Mouse (Mus musculus) retina, adult 2 months (tissue): ENCODE data around the gene Rspo1.

Source experiments
- DNase-seq: peaks from one replicate; pipeline ENCODE4 v3.0.0-alpha.2; 2012; ENCODE audit warnings: low read depth, low spot score

The Rspo1 gene

GRCm38 (mm10) chr4:124973296-124973695 lies 12.9 kb upstream of the Rspo1 start:
- DNase-seq: no peak

- no peak for DNase-seq
Measured at GRCm38 (mm10) chr4:124978201-124978600, 8.0 kb upstream of the Rspo1 start.

- no peak for DNase-seq
Measured at GRCm38 (mm10) chr4:124983893-124984526, 2.2 kb upstream of the Rspo1 start.

- DNase-seq: no peak
Measured at GRCm38 (mm10) chr4:124984871-124985670, 1.2 kb upstream of the Rspo1 start.

GRCm38 (mm10) chr4:124986739-124987710 lies 795 bp downstream of the Rspo1 start:
- DNase-seq: no peak

GRCm38 (mm10) chr4:124987711-124988097 lies 1.5 kb downstream of the Rspo1 start:
- no peak for DNase-seq

GRCm38 (mm10) chr4:124988382-124988781 lies 2.2 kb downstream of the Rspo1 start:
- DNase-seq: no peak

- DNase-seq: no peak
Measured at GRCm38 (mm10) chr4:124989787-124990253, 3.6 kb downstream of the Rspo1 start.

GRCm38 (mm10) chr4:124990325-124990724 lies 4.1 kb downstream of the Rspo1 start:
- DNase-seq: no peak

GRCm38 (mm10) chr4:124997479-124998147 lies 11.4 kb downstream of the Rspo1 start:
- DNase-seq: no peak

- DNase-seq: no peak
Measured at GRCm38 (mm10) chr4:124999548-124999947, 13.3 kb downstream of the Rspo1 start.

GRCm38 (mm10) chr4:125002978-125003377 lies 16.7 kb downstream of the Rspo1 start:
- DNase-seq: no peak

GRCm38 (mm10) chr4:125004886-125005285 lies 18.7 kb downstream of the Rspo1 start:
- no peak for DNase-seq

- no peak for DNase-seq
Measured at GRCm38 (mm10) chr4:125007460-125007859, 21.2 kb downstream of the Rspo1 start.

- no peak for DNase-seq
Measured at GRCm38 (mm10) chr4:125008220-125008619, 22.0 kb downstream of the Rspo1 start.

- no peak for DNase-seq
Measured at GRCm38 (mm10) chr4:125008712-125009111, 22.5 kb downstream of the Rspo1 start.

- DNase-seq: no peak
Measured at GRCm38 (mm10) chr4:125015806-125016635, 29.8 kb downstream of the Rspo1 start, which contains the start of gene Gnl2. TSS of gene Gnl2 (plus strand) at chr4:125016585.

- no peak for DNase-seq
Measured at GRCm38 (mm10) chr4:125017431-125017830, 31.2 kb downstream of the Rspo1 start.

- no peak for DNase-seq
Measured at GRCm38 (mm10) chr4:125020780-125021538, 34.7 kb downstream of the Rspo1 start.
